Mouse (Mus musculus): ENCODE measurements around the gene Adam11.

The Adam11 gene

DNA sequence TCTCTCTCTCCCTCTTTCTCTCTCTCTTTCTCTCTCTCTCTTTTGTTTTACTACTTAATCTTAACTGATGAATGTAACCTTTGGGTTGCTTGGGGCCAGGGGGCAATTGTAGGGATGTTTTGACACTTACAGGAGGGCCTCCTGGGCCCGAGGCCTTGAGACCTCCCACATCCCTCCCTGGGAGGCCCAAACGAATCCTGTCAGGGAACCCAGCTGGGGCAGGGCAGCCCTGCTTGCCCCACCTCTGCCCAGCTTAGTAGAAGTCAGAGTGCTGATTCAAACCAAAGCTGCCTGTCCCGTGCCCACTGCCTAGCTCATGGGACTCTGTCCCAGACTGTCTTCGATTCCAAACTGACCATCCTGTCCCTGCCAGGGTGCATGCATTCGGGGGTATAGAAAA lies 17.4 kb downstream of the Adam11 start:
- no peak for DNase-seq (ENCODE audit: low read depth, low spot score)

DNA sequence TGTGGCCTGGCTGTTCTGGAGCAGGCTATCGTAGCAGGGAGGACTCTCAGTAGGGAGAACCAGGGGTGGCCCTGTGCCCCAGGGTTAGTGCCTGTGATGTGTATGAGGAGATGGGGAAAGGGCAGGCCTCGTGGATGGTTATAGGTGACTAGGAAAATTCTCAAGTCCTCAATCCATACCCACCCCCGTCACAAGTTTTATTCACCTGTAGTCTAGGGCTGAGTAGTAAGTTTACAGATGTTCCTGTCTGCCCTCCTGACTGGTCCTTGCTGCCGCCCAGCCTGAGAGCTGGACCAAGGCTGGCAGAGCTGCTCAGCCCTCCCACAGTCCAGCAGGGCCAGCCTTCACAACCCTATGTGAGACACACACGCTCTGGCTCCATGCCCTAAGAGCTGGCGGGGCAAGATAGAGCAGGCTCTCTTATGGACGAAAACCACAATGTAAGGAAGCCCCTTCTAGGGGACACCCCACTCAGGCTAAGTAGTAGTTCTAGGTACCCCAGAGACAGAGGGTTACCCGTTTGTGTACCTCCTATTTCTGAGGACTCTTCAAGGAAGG lies 17.9 kb downstream of the Adam11 start:
- no peak for DNase-seq (ENCODE audit: low read depth, low spot score)

DNA sequence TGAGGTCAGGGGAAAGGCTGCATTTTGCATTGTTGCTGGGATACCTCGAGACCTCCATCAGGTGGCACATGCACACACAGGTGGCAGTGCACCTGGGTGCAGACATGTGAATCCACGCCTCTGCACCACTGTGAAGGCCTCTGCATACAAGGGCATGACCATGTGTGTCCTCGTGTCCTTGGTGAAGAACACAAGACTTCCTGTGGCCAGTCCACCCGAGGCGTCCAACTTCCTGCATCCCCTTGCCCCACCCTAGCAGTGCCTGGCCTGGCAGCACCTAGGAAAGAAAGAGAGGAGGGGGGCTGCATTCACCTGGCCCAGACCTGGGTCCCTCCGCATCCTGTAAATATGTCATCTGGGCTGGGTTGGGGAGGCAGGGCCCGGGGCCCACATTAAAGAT lies 18.6 kb downstream of the Adam11 start:
- DNase-seq (ENCODE audit: low read depth, low spot score): no peak

DNA sequence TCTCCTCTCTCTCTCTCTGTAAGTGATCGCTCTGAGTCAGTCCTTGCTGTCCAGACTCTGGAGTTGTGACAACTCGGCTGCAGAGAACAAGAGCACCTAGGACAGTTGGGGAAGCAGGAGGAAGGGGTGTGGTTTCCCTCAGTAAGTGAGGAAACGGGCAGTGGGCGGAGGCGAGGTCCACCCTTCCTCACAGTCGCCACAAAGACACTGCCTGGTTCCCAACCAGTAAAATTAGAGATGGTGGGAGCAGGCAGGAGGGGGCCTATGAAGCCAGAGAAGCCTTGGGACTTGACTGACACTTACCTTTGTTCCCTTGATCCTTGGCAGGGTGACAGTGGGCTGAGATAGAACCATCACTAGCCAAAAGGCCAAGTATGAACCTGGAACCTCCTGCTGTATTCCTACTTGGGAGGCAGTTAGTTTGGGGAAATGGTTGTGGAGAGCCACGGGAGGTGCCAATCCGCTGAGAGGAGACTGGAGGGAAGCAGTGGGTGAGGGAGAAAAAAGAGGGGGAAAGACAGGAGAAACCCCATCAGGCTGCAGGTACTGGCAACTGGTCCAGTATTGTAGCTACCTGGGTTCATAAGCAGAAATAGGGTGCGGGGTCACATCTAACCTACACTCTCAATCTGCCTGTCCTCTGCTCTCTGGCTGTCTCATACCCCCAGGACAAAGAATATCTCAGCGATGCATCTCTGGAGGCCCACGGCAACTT lies 19.2 kb downstream of the Adam11 start:
- no peak for DNase-seq (ENCODE audit: low read depth, low spot score)

DNA sequence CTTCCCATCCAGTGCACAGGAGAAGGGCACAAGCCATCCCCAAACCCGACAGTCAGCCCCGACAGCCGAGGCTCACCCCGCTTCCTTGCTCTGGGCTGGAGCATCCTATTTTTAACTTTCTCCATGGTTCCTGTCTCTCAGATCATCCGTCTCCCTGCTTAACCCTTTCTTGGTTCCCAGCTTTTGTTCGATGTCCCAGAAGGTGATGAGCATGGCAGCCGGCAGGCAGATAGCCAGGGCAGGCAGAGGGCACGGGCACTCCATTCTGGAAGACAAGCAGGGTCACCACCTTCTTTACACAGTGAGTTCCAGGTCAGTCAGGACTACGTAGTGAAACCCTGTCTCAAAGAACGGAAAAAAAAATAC lies 19.7 kb downstream of the Adam11 start:
- no peak for DNase-seq (ENCODE audit: low read depth, low spot score)

DNA sequence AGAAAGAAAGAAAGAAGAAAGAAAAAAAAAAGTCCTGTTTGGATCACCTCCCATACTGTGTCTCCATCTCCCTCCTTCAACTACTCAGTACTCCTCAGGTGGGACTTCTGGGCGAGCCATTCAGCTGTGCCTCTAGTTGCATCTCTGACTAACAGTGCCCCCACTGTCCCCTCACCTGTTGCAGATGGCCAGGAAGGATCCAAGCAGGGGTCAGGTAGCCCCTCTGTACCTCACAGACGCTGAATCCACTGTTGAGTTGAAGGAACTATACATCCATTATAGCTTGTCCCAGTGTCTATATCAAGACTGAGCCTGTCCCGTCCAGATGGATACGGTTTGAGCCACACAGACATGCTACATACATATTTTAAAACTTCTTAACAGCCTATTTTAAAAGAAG lies 20.3 kb downstream of the Adam11 start:
- no peak for DNase-seq (ENCODE audit: low read depth, low spot score)

DNA sequence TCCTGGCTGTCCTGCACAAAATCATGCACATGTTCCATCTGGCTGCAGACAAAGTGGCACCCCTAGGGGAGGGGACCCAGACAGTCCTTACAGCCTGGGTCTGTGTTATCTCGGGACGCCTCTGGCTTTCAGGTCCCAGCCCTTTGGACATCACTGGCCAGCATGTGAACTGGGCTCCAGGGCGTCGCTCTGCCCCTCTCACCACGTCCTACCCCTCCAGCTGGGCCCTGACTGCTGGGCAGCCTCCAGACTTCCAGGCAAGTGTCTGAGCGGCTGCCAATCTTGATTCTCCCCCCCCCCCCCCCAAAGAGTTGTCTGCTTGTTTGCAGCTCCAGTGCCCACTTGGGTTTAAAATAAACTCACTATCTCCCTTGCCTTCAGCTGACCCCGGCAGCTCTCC lies 22.2 kb downstream of the Adam11 start:
- no peak for DNase-seq (ENCODE audit: low read depth, low spot score)

DNA sequence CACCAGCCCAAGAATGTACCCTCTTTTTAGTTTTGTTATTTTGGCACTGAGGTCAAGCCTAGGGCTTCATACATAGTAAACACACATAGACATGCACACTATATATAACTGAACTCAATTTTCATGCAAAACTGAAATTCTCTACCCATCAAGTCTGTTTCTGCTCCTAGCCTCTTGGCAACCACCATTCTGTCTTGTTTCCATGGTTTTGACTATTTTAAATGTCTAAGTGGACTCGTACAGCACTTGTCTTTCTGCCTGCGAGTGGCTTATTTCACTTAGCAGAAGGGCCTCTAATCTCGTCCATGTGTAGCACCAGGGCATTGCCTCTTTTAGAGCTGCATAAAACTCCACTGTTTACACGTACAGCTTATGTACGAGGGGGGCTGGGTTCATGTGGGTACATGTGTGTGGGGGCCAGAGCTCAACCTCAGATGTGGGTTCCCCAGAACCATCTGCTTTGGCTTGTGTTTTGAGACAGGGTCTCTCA lies 26.5 kb downstream of the Adam11 start:
- DNase-seq (ENCODE audit: low read depth, low spot score): no peak

DNA sequence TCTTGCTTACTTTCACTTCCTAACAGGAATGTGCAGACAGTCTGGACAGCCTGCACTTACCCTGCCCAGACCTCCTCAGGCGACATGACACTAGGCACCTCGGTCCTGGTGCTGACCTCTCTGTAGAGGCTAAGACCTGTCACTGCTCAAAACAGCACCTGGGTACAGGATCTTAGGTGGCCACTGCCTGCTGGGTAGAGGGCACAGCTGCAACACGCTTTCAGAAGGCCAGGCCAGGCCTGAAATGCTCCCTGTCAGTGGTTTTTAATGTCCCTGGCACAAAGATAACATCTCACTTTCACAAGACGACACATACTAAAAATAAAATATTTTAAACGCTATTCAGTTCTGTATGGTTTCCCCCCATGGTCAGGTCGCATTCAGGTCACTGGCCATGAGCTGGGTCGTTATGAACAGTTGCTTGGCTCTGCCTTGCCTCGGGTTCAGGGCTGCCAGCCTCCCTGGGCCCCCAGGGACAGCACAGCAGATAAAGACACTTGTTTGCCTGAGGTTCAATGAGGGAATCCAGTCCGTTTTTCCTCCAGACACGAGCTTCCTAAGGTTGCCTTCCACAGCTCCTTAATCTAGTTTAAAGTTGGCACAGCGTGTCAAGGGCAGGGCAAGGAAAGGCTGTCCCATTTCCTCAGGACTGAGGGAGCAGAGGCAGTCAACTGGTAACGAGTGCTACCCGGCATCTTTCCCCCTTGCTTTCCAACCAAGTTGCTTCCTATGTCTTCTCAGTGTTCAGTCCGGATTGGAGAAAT lies 30.6 kb downstream of the Adam11 start:
- DNase-seq (ENCODE audit: low read depth, low spot score): no peak

DNA sequence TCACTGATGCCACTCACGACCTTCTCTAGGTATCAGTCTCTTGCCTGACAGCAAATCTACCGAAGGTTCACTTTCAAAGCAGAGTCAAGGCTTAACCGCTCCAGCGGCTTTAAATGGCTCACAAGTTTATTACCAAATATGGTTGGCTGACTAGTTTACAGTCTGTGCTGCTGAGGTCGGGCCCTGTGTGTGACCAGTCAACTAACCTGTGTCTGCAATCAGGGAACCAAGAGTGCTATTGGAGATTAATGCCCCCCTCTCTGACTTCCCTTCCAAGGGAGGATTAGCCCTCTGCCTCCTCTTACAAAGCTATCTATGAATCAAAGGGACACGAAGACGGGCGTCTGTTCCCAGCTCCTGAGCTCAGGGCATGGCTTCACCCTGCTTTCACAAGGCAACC lies 32.9 kb downstream of the Adam11 start:
- DNase-seq (ENCODE audit: low read depth, low spot score): no peak

DNA sequence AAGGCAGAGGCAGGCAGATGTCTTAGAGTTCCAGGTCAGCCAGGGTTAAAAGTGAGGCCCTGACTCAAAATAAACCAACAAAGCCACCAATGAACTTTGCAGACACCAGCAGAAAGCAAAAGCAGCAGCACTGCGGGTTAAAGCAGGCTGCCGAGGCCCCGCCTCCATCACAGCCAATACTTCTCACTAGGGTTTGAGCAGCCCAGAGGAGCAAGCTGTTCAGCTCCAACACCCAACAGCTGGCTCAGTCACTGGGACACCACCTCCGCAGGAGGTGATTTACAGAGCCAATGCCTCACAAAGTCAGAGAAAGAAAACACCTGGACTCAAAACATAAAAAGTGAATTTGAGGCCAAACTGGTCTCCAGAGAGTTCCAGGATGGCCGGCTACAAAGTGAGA lies 42.2 kb downstream of the Adam11 start:
- peak; percentile 52 for DNase-seq (ENCODE audit: low read depth, low spot score)

DNA sequence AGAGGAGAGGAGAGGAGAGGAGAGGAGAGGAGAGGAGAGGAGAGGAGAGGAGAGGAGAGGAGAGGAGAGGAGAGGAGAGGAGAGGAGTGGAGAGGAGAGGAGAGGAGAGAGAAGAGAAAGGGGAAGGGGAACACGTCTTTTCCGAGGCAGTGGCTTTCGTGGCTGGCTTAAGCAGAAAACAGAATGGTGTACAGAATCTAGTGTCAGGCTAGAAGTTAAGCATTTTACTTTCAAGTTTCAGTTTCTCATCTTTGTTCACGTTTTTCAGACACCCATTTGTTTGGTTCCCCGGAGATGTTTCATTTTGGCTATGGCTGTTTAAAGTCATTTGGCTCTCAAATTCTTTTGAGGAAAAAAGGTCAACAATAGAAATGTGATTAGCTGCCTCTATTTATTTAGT lies 47.0 kb downstream of the Adam11 start:
- no peak for DNase-seq (ENCODE audit: low read depth, low spot score)

DNA sequence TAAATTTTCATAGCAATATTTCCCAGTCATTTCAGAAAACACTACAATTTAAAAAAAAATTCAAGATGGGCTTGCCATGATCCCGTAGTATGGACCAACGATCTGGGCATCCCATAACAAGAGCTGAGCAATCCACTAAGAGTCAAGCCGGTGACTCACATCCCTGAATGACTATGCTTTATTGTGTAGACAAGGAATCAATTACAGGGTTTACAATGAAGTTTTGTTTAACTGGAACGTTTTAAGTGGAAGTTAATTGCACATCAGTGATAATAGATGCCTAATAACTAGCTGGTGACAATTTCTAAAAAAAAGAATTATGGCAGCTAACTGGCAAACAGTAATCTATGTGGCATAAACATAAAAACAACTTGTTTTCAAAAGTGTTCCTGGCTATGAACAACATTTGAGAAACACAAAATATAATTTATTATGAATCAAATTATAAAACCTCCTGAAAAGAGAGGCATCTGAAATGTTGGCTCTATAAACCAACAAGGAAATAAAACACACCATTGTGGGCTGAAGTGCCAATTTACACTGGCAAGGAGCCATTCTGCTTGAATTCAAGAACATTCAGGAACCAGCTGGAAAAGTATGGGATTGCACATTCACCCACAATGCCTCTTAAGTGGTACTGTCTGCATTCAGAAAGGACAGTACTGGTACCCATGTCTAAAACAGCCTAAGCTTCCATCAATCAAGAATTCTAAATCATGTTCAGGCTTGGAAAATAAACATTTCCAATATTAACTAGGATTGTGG lies 49.7 kb downstream of the Adam11 start:
- no peak for DNase-seq (ENCODE audit: low read depth, low spot score)

DNA sequence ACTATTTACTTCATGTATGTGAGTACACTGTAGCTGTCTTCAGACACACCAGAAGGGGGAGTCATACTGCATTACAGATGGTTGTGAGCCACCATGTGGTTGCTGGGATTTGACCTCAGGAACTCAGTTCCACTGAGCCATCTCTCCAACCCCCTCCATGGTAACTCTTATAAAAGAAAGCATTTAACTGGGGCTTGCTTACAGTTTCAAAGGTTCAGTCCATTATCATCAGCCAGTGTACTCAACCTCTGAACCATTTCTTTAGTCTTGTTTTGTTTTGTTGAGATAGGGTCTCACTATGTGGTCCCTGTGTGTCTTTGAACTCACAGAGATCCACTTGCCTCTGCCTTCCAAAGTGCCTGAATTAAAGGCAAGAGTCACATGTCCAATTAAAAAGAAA lies 53.6 kb downstream of the Adam11 start:
- peak; percentile 73 for DNase-seq (ENCODE audit: low read depth, low spot score)

DNA sequence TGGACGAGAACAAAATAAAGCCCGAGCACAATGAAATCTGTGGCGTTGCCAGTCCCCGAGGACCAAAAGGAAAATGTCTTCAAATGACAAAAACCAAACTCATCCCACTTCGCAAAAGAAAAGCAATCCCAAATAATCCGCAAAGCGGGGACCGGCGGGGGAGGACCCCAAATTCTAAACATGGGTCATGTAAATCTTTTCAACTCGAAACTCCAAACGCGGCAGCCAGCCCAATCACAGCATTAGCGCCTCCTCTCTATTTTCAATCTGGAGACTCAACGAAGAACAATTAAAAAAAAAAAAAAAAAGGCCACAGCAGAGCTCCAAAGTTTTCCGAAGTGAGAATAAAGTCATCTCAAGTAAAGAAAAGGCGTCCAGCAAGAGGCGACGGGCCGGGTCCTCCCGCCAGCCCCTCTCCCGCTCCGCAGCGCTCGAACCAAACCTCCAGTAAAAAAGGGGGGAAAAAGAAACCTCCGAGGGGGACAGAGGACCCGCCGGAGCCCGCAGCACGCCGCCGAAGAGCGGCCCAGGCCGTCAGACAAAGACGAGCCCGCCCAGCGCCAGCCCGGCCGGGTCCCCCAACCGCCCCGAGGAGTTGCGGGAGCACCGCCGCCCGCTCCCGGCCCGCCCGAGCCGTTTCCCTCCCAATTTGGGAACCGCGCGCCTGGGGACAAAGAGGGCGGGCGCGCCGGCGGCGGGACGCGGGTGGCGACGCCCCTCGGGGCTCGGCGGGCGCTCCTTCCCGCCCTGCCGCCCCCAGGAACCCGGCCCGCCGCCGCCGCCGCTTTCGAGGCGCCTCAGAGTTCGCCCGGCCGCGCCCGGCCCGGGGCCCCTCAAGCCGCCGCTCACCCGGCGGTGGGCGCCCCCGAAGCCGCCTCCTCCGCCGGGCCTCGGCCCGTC lies 57.1 kb downstream of the Adam11 start:
- DNase-seq (ENCODE audit: low read depth, low spot score): peak; percentile 52

DNA sequence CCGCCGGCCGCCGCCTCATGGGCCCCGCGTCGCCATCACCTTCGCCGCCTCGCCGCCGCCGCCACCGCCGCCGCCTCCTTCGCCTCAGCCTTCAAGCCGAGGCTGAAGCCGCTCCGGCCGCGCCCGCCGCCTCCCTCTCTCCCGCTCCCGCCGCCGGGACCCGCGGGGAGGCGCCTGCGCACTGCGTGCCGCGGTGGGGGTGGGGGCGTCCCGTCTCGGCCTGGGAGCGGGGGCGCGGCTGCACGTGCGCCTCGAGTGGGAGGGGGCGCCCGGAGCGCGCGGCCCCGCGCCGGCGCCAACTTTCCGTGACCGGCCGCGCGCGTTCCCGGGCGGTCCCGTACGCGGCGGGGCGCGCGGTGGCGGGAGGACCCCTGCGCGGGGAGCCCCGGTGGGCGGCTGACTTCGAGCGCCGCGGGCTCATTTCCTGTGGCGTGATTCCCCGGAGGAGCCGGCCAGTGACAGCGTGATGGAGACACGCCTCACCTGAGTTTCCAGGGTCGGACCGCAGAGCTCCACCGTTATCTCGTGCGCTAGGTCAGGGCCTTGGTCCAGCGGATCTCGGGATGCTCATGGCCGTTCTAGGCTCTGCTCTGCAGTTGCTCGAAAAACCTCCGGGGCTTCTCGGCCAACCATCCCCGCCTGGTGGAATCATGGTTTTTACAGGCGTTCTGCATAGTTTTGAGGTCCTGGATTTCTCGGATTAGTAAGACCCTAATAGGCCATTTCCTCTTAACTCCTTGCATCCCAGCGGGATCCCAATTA lies 58.0 kb downstream of the Adam11 start, which contains the start of gene Gjc1:
Gene Gjc1 (minus strand): TSS at position 680 of the 762 bp plus-strand sequence.
- peak; percentile 96 for DNase-seq (ENCODE audit: low read depth, low spot score)

DNA sequence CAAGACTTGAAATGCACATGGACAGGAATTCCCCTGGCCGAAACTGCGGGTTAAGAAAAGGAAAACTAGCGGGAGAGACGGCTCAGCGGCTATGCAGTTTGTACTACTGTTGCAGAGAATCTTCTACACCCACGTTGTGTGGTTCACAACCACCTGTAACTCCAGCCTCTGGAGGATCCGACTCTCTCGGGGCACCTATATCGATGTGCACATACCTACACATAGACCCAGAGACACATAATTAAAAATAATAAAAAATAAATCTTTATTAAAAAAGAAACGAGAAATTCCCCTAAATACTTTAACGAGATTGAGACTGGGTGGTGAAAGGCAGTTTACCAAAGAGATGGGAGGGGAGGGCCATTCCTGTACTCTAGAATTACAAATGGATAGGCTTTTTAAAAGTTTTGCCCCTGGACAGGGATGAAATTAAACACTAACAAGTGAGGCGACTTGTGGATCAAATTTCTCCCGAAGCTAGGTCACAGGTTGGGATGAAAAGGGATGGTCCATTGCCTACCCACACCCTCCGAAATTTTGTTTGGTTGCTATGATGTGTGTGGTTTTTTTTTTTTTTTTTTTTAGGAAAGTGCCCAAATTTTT lies 58.6 kb downstream of the Adam11 start:
- DNase-seq (ENCODE audit: low read depth, low spot score): peak; percentile 34

DNA sequence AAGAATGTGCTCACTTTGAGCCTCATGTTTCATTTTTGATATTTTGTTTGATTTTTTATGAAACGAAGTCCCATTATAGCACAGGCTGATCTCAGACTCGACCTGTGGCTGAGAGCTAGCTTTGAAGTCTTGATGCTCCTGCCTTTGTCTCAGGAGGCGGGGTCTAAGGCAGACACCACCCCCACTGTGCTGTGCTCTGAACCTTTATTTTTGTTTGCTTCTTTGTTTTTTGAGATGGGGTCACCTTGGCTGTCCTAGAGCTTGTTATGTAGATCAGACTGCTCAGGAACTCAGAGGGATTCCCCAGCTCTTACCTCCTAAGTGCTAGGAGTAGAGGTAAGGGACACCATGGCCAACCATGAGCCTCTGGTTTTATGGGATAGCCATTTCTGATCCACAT lies 59.2 kb downstream of the Adam11 start:
- DNase-seq (ENCODE audit: low read depth, low spot score): peak; percentile 98

DNA sequence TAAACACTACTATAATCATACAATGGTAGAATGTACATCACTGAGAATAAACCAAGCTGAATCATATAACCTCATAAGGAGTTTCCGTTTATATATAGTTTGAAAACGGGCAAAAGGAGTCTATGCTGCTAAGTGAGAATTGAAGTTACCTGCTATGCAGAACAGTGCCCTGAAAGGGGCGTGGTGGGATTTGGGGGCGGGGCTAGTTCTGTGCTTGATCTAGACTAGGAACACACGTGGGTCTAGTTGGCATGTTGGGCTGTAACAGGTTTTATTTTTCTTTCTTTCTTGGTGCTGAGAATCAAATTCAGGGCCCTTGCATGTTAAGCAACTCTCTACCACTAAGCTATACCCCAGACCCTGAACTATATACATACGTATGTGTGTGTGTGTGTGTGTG lies 60.0 kb downstream of the Adam11 start:
- DNase-seq (ENCODE audit: low read depth, low spot score): peak; percentile 90

DNA sequence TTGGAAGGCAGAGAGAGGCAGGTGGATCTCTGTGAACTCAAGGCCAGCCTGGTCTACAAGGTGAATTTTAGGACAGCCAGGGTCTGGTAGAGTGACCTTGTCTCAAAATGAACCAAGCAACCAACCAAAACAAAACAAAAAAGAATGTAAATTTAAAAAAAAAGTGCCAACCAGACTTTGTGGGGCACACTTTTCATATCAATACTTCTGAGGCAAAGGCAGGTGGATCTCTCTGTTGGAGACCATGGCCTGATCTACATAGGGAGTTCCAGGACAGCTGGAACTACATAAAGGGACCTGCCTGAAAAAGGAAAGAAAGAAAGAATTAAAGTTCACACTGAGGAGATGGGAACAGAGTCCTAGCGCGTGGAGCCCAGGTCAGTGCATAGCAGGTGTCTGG lies 65.2 kb downstream of the Adam11 start:
- peak; percentile 52 for DNase-seq (ENCODE audit: low read depth, low spot score)
